Mouse (Mus musculus) common myeloid progenitor, adult 5-6 weeks (primary cell): Measurements from ENCODE around the gene Lgsn. TPM values are rescaled to one million over a fixed set of nuclear protein-coding genes. Genes with fewer than 3 reads are reported as not detected.
A peak's percentile ranks its signal among the peaks of the same experiment; 100 is the strongest.

Source experiments
- ATAC-seq: replicated peaks from 2 replicates; pipeline ENCODE4 v1.8.0; 2016; ENCODE audit warnings: low read depth, mild to moderate bottlenecking, moderate TSS enrichment, inconsistent platforms; ENCODE audit not compliant: poor library complexity, severe bottlenecking
- total RNA-seq: library from RNA; stranded (forward); fragments of 200-1000, 187-1606 nt; gene quantifications from 2 replicates; pipeline ENCODE4 v1.2.3, GENCODE M21; 2017

Lgsn gene
- total RNA-seq, 1 experiment from 2014 or later = not detected

- peak; percentile 93 for ATAC-seq
These were observed 33.9 kb downstream of the Lgsn start for GRCm38 (mm10) chr1:31210144-31210543.

GRCm38 (mm10) chr1:31214831-31215230 is 38.6 kb downstream of the Lgsn start:
- no peak for ATAC-seq

GRCm38 (mm10) chr1:31220599-31221250 is 44.5 kb downstream of the Lgsn start:
- ATAC-seq = no peak

GRCm38 (mm10) chr1:31222564-31222963 is 46.4 kb downstream of the Lgsn start, which contains the start of the genes 4931428L18Rik and Pih1d3:
Gene 4931428L18Rik (minus strand): TSS chr1:31222684.
Gene Pih1d3 (plus strand): TSS chr1:31222838.
- ATAC-seq = peak; percentile 45; the same call in 1 of the 2 replicates

GRCm38 (mm10) chr1:31233319-31234036 is 57.3 kb downstream of the Lgsn start:
- no peak for ATAC-seq

Other genes with a start within 250 kb of the Lgsn start
- gene AC153137.1, start 198.4 kb upstream of the Lgsn start, total RNA-seq = not detected in 2 replicates
- gene 4931428L18Rik, start 46.3 kb downstream of the Lgsn start, total RNA-seq = not detected in 2 replicates
- not detected in 2 replicates for gene Pih1d3, start 46.4 kb downstream of the Lgsn start, total RNA-seq